Mouse (Mus musculus) CH12.LX (cell line): Measurements from ENCODE around the gene Cmss1. TPM values are rescaled to one million over a fixed set of nuclear protein-coding genes. Genes with fewer than 3 reads are reported as not detected.

ENCODE experiments used
- DNase-seq: peaks from one replicate; pipeline ENCODE4 v3.0.0-alpha.2; 2013; ENCODE audit errors: extremely low read depth
- H3K27ac ChIP-seq: 2 replicates; pipeline ENCODE4 v1.5.1; 2012; ENCODE audit warnings: low read depth, mild to moderate bottlenecking, control low read depth, moderate library complexity; ENCODE audit not compliant: insufficient read depth
- H3K27me3 ChIP-seq: replicated peaks from 2 replicates; pipeline ENCODE3; 2012; ENCODE audit warnings: inconsistent platforms
- H3K36me3 ChIP-seq, 2 experiments: replicated peaks in 1 of 2; 2 replicates each; pipeline versions ENCODE3 to v1.6.1; 2012; ENCODE audit warnings: inconsistent platforms in 1 of 2, low read length in 1 of 2, mild to moderate bottlenecking in 1 of 2, mixed read lengths in 1 of 2, moderate library complexity in 1 of 2; ENCODE audit not compliant: control insufficient read depth in 1 of 2, insufficient read depth in 1 of 2
- H3K4me1 ChIP-seq, 2 experiments: 2 replicates each; pipeline ENCODE4 v1.6.1; 2012; ENCODE audit warnings: inconsistent platforms in 1 of 2, moderate library complexity in 1 of 2; ENCODE audit not compliant: insufficient read depth in 2 of 2, control insufficient read depth in 1 of 2
- H3K4me2 ChIP-seq: 2 replicates; pipeline ENCODE4 v1.6.1; 2012; ENCODE audit warnings: low read depth, mild to moderate bottlenecking, control low read depth; ENCODE audit not compliant: poor library complexity, insufficient read depth, severe bottlenecking
- H3K4me3 ChIP-seq, 3 experiments: fragments of 150-350 bp in 1 of 3; sonication (generic) in 1 of 3; replicated peaks in 1 of 3; 2 replicates each; pipeline versions ENCODE3 to v1.5.1; 2011 to 2012; ENCODE audit warnings: low read depth in 2 of 3, low read length in 2 of 3, mild to moderate bottlenecking in 2 of 3, moderate library complexity in 2 of 3, control low read depth in 1 of 3, improper control_type of control experiment in 1 of 3, inconsistent platforms in 1 of 3, mixed read lengths in 1 of 3; ENCODE audit not compliant: poor library complexity in 1 of 3
- H3K79me2 ChIP-seq: replicated peaks from 2 replicates; pipeline ENCODE4 v1.6.1; 2012; ENCODE audit warnings: mild to moderate bottlenecking, moderate library complexity; ENCODE audit not compliant: control insufficient read depth, poor library complexity, insufficient read depth, severe bottlenecking; ENCODE audit errors: extremely low read depth
- H3K9ac ChIP-seq: 2 replicates; pipeline ENCODE4 v1.6.1; 2012; ENCODE audit warnings: low read depth, mild to moderate bottlenecking, control low read depth, moderate library complexity; ENCODE audit not compliant: insufficient read depth
- H3K9me3 ChIP-seq: replicated peaks from 2 replicates; pipeline ENCODE3; 2012; ENCODE audit warnings: low read length, inconsistent platforms, mixed read lengths
- BHLHE40 ChIP-seq: IDR thresholded peaks from 2 replicates; pipeline ENCODE4 v1.6.1; 2011; ENCODE audit warnings: mild to moderate bottlenecking, low read depth, low read length, improper control_type of control experiment
- CHD2 ChIP-seq: IDR thresholded peaks from 2 replicates; pipeline ENCODE4 v1.6.1; 2011; ENCODE audit warnings: low read length, improper control_type of control experiment
- E2F4 ChIP-seq: IDR thresholded peaks from 2 replicates; pipeline ENCODE4 v1.6.1; 2011; ENCODE audit warnings: low read depth, low read length, improper control_type of control experiment; ENCODE audit not compliant: insufficient replicate concordance
- ELF1 ChIP-seq: IDR thresholded peaks from 2 replicates; pipeline ENCODE4 v1.6.1; 2014; ENCODE audit warnings: low read depth, mild to moderate bottlenecking, inconsistent platforms, low read length, improper control_type of control experiment
- EP300 ChIP-seq: IDR thresholded peaks from 2 replicates; pipeline ENCODE4 v1.6.1; 2011; ENCODE audit warnings: low read length, improper control_type of control experiment
- ETS1 ChIP-seq: conservative IDR thresholded peaks from 2 replicates; pipeline ENCODE4 v1.6.1; 2012; ENCODE audit warnings: low read depth, mild to moderate bottlenecking, inconsistent platforms, low read length, improper control_type of control experiment, moderate library complexity
- GABPA ChIP-seq: IDR thresholded peaks from 2 replicates; pipeline ENCODE4 v1.6.1; 2012; ENCODE audit warnings: low read depth, low read length, improper control_type of control experiment, inconsistent platforms; ENCODE audit not compliant: insufficient replicate concordance
- HCFC1 ChIP-seq: IDR thresholded peaks from 2 replicates; pipeline ENCODE4 v1.6.1; 2012; ENCODE audit warnings: low read depth, mild to moderate bottlenecking, inconsistent platforms, low read length, improper control_type of control experiment
- IRF4 ChIP-seq: IDR thresholded peaks from 2 replicates; pipeline ENCODE4 v1.6.1; 2014; ENCODE audit warnings: low read depth, mild to moderate bottlenecking, inconsistent platforms, low read length, improper control_type of control experiment
- JUN ChIP-seq: IDR thresholded peaks from 2 replicates; pipeline ENCODE4 v1.6.1; 2011; ENCODE audit warnings: low read depth, mild to moderate bottlenecking, low read length, improper control_type of control experiment, moderate library complexity; ENCODE audit not compliant: insufficient read depth
- JUND ChIP-seq: conservative IDR thresholded peaks from 2 replicates; pipeline ENCODE4 v1.6.1; 2011; ENCODE audit warnings: low read depth, low read length, improper control_type of control experiment
- MAFK ChIP-seq: IDR thresholded peaks from 2 replicates; pipeline ENCODE4 v1.6.1; 2011; ENCODE audit warnings: low read length, improper control_type of control experiment; ENCODE audit not compliant: insufficient replicate concordance
- MAX ChIP-seq: IDR thresholded peaks from 2 replicates; pipeline ENCODE4 v1.6.1; 2011; ENCODE audit warnings: low read length, improper control_type of control experiment
- MEF2A ChIP-seq: IDR thresholded peaks from 2 replicates; pipeline ENCODE4 v1.6.1; 2014; ENCODE audit warnings: low read depth, mild to moderate bottlenecking, inconsistent platforms, low read length, improper control_type of control experiment, borderline replicate concordance
- MXI1 ChIP-seq: IDR thresholded peaks from 2 replicates; pipeline ENCODE4 v1.6.1; 2011; ENCODE audit warnings: mild to moderate bottlenecking, low read depth, low read length, improper control_type of control experiment
- NRF1 ChIP-seq: IDR thresholded peaks from 2 replicates; pipeline ENCODE4 v1.6.1; 2014; ENCODE audit warnings: low read depth, mild to moderate bottlenecking, inconsistent platforms, low read length, improper control_type of control experiment, moderate library complexity
- PAX5 ChIP-seq: IDR thresholded peaks from 2 replicates; pipeline ENCODE4 v1.6.1; 2012; ENCODE audit warnings: low read length, inconsistent platforms, mixed read lengths
- RAD21 ChIP-seq: IDR thresholded peaks from 2 replicates; pipeline ENCODE4 v1.6.1; 2011; ENCODE audit warnings: low read depth, mild to moderate bottlenecking, low read length, improper control_type of control experiment, moderate library complexity
- SMC3 ChIP-seq: IDR thresholded peaks from 2 replicates; pipeline ENCODE4 v1.6.1; 2011; ENCODE audit warnings: low read depth, low read length, improper control_type of control experiment
- TCF12 ChIP-seq: IDR thresholded peaks from 2 replicates; pipeline ENCODE4 v1.6.1; 2014; ENCODE audit warnings: low read depth, mild to moderate bottlenecking, inconsistent platforms, low read length, improper control_type of control experiment
- ZMIZ1 ChIP-seq: IDR thresholded peaks from 2 replicates; pipeline ENCODE4 v1.6.1; 2012; ENCODE audit warnings: low read depth, mild to moderate bottlenecking, inconsistent platforms, low read length, improper control_type of control experiment
- ZNF384 ChIP-seq: IDR thresholded peaks from 2 replicates; pipeline ENCODE4 v1.6.1; 2012; ENCODE audit warnings: low read depth, low read length, improper control_type of control experiment, inconsistent platforms
- dilution Hi-C: fragments of 300-500 bp; cut with MboI; formaldehyde crosslinking; loops from 2 replicates; pipeline ENCODE4 v1.14.3; 2020; ENCODE audit warnings: low sequenced_read_pairs; ENCODE audit not compliant: extremely low pct_unique_long_range_greater_than_20kb, extremely low pct_ligation_motif_present
- in situ Hi-C: fragments of 300-500 bp; cut with MboI; formaldehyde crosslinking; loops from 3 replicates; pipeline ENCODE4 v1.14.3; 2019; ENCODE audit warnings: low sequenced_read_pairs, low pct_ligation_motif_present, low pct_unique_long_range_greater_than_20kb, mixed read lengths
- polyA plus RNA-seq: library from polyadenylated mRNA; unstranded; fragments of >175 nt; gene quantifications from 2 replicates; pipeline ENCODE4 v1.2.1, GENCODE M21; 2012; ENCODE audit warnings: low read depth; ENCODE audit not compliant: insufficient read length
- total RNA-seq, 2 experiments: library from RNA; depleted of rRNA; stranded (reverse); fragments of 300-350 nt in 1 of 2; fragments of >200 nt in 1 of 2; gene quantifications; 2 replicates each; pipeline ENCODE4 v1.2.3; 2012 to 2014

The Cmss1 gene
- total and polyA plus RNA-seq, 3 experiments = 94.7 to 107 (median 103) TPM

GRCm38 (mm10) chr16:57482911-57483310, 123.8 kb downstream of the Cmss1 start:
- Histone ChIP-seq H3K79me2 (no peaks in the 10 kb centered on the region), H3K4me1 (peaks cover 5 to 23% of the 10 kb centered on the region in 2 experiments; a peak in 3 of 4 replicates), H3K27ac (no peak overlapping the region), H3K4me2 (no peak overlapping the region), H3K9me3 (no peaks in the 10 kb centered on the region)
- DNase-seq = no peak
- in situ Hi-C loops = no loop called here
- dilution Hi-C loops = no loop called here
- no peak for TF ChIP-seq MXI1
- no peak for TF ChIP-seq NRF1
- TF ChIP-seq JUN = no peak
- no peak for TF ChIP-seq JUND
- no peak for TF ChIP-seq MAFK
- TF ChIP-seq EP300 = no peak
- no peak for TF ChIP-seq GABPA
- no peak for TF ChIP-seq ETS1
- no peak for TF ChIP-seq E2F4
- no peak for TF ChIP-seq HCFC1
- no peak for TF ChIP-seq ELF1
- TF ChIP-seq ZMIZ1 = no peak
- TF ChIP-seq, all 38 proteins: peak for 0
- Histone ChIP-seq H3K27me3 (no peaks in the 10 kb centered on the region), H3K9ac (no peak overlapping the region), H3K4me3 (no peak overlapping the region), H3K36me3 (no peaks in the 10 kb centered on the region)

- H3K4me1 ChIP-seq = peaks cover 5 to 23% of the 10 kb centered on the region in 2 experiments; a peak in 3 of 4 replicates
- no peak overlapping the region; the same call in 1 of the 2 replicates for H3K4me2 ChIP-seq
- H3K36me3 ChIP-seq = no peaks in the 10 kb centered on the region
- H3K4me3 ChIP-seq = no peak overlapping the region
- no peak overlapping the region for H3K27ac ChIP-seq
- no peaks in the 10 kb centered on the region for H3K9me3 ChIP-seq
- no peak overlapping the region for H3K9ac ChIP-seq
- TF ChIP-seq TCF12 = peak; percentile 12; the same call in 1 of the 2 replicates
- TF ChIP-seq ZNF384 = no peak
- TF ChIP-seq MAX = peak; percentile 35; the same call in 1 of the 2 replicates
- 0 out of 2 replicates have a peak, but pooled peaks have one; percentile 33 for TF ChIP-seq BHLHE40
- TF ChIP-seq MXI1 = no peak
- TF ChIP-seq MEF2A = peak; percentile 27; the same call in 1 of the 2 replicates
- no peak; the same call in 1 of the 2 replicates for TF ChIP-seq RAD21
- no peak for TF ChIP-seq GABPA
- TF ChIP-seq JUND = 0 out of 2 replicates have a peak, but pooled peaks have one; percentile 46
- TF ChIP-seq IRF4 = peak; percentile 65
- no peak for TF ChIP-seq PAX5
- peak; percentile 60; the same call in 1 of the 2 replicates for TF ChIP-seq ELF1
- 0 out of 2 replicates have a peak, but pooled peaks have one; percentile 4 for TF ChIP-seq SMC3
- TF ChIP-seq CHD2 = peak; percentile 36; the same call in 1 of the 2 replicates
- no peak for TF ChIP-seq HCFC1
- TF ChIP-seq ETS1 = peak; percentile 70
- TF ChIP-seq EP300 = peak; percentile 73
- no peaks in the 10 kb centered on the region for H3K27me3 ChIP-seq
- dilution Hi-C loops = no loop called here
- no peaks in the 10 kb centered on the region for H3K79me2 ChIP-seq
- DNase-seq = peak; percentile 90
- in situ Hi-C loops = no loop called here
Measured at GRCm38 (mm10) chr16:57482264-57482663, 124.4 kb downstream of the Cmss1 start.
